Mouse (Mus musculus) gastrocnemius, adult 2 months (tissue): Measurements from ENCODE around the gene Gm26897. TPM values are rescaled to one million over a fixed set of nuclear protein-coding genes. Genes with fewer than 3 reads are reported as not detected.

Source experiments
- DNase-seq: peaks from one replicate; pipeline ENCODE4 v3.0.0; 2022
- H3K27ac ChIP-seq: fragments of 200-600 bp; 2 replicates; pipeline ENCODE4 v1.8.1; 2022; ENCODE audit warnings: mild to moderate bottlenecking
- H3K4me3 ChIP-seq: fragments of 200-600 bp; 2 replicates; pipeline ENCODE4 v1.8.1; 2022; ENCODE audit warnings: mild to moderate bottlenecking, moderate library complexity
- CTCF ChIP-seq: fragments of 200-600 bp; IDR thresholded peaks from 2 replicates; pipeline ENCODE4 v1.8.1; 2022; ENCODE audit warnings: antibody characterized with exemption, mild to moderate bottlenecking, moderate library complexity
- intact Hi-C: fragments of 180-260 bp; cut with DNase I; formaldehyde crosslinking; loops from one replicate; pipeline ENCODE4 v1.15.1; 2025
- long read RNA-seq, 2 experiments: library from polyadenylated mRNA; stranded (forward); transcript quantifications; one replicate each; pipeline ENCODE4 v2.0.0; 2021
- total RNA-seq, 2 experiments: library from RNA; stranded (reverse); gene quantifications; 2 replicates each; pipeline ENCODE4 v1.2.3; 2021

Gene Gm26897
- total RNA-seq: not detected
- long read RNA-seq, experiment 1: 0 reads
- long read RNA-seq, experiment 2: 0 reads

DNA sequence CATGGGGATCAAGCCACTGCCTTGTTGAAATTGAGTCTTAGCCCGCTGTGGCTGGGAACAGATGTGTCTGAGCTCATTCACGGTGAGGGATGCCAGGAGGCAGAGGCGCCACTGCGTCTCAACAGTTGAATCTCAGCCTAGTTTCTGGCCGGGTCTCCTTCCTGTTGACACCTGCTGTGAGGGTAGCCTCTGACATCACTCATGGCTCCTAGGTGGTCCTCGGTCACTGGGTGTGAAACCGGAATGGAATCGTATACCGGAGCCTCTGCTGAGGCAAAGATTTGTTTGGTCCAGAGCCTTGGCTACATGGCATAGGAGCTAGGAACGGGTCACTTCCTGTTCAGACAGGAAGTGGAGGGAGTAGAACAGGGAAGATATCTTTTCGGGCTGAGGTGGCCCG is at the start of gene Gm26897:
Gene Gm26897, plus strand, starts transcription at position 74 of the 400 bp plus-strand sequence.
- intact Hi-C loops: no loop called here
- DNase-seq: no peak
- TF ChIP-seq CTCF: no peak

GRCm38 (mm10) chr5:111687370-111687769 is 46.4 kb upstream of the Gm26897 start:
- no peak overlapping the region for H3K27ac ChIP-seq
- no peak overlapping the region for H3K4me3 ChIP-seq
- intact Hi-C loops: loop anchor here (10.0 kb wide), 1 partner anchor 467 kb away; no protein-coding TSS in a partner anchor
- peak; percentile 2 for DNase-seq
- TF ChIP-seq CTCF: no peak

More for the DNA sequence above, at the start of gene Gm26897:
- Histone ChIP-seq H3K27ac (no peak within 1 kb of the TSS; the same call in 1 of the 2 replicates), H3K4me3 (no peak within 1 kb of the TSS)

GRCm38 (mm10) chr5:111688584-111688983 is 45.1 kb upstream of the Gm26897 start:
- intact Hi-C loops: loop anchor here (10.0 kb wide), 1 partner anchor 466 kb away; no protein-coding TSS in a partner anchor
- Histone ChIP-seq H3K4me3 (no peak overlapping the region), H3K27ac (no peak overlapping the region)
- DNase-seq: no peak
- no peak for TF ChIP-seq CTCF

GRCm38 (mm10) chr5:111697996-111698395 is 35.7 kb upstream of the Gm26897 start:
- no peak for TF ChIP-seq CTCF
- no peak overlapping the region for H3K4me3 ChIP-seq
- no peak for DNase-seq
- H3K27ac ChIP-seq: no peak overlapping the region
- intact Hi-C loops: no loop called here

GRCm38 (mm10) chr5:111699711-111700303 is 33.9 kb upstream of the Gm26897 start:
- no peak for DNase-seq
- intact Hi-C loops: no loop called here
- TF ChIP-seq CTCF: no peak
- no peak overlapping the region for H3K27ac ChIP-seq
- no peak overlapping the region for H3K4me3 ChIP-seq

- Histone ChIP-seq H3K27ac (peak overlapping the region; percentile 58), H3K4me3 (peak overlapping the region; percentile 49)
- TF ChIP-seq CTCF: no peak
- intact Hi-C loops: no loop called here
- DNase-seq: no peak
Observed at GRCm38 (mm10) chr5:111701634-111702329, 31.9 kb upstream of the Gm26897 start.

- H3K4me3 ChIP-seq: no peak overlapping the region
Observed at GRCm38 (mm10) chr5:111703586-111703985, 30.1 kb upstream of the Gm26897 start.

DNA sequence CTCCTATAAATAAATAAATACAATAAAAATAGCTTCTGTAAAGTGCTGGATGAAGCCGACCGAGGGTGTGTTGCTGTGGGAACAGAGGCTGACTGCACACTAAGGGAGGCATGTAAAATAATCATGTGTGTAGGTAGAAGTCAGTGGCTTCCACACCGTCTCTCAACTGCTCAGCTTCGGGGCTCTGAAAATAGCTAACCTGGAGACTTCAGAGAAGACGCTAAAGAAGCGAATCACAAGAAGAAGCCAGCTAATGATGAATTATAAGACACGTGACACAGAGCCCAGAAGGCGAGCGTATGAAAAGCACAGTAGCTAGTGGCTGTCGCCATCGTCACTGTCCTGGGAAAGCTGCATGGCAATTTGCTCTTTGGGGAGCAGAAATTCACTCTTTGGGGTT is 29.4 kb upstream of the Gm26897 start:
- intact Hi-C loops: no loop called here
- DNase-seq: no peak
- TF ChIP-seq CTCF: no peak
- Histone ChIP-seq H3K4me3 (no peak overlapping the region), H3K27ac (no peak overlapping the region)

More at GRCm38 (mm10) chr5:111703586-111703985, 30.1 kb upstream of the Gm26897 start:
- no peak for TF ChIP-seq CTCF
- H3K27ac ChIP-seq: no peak overlapping the region
- DNase-seq: no peak
- intact Hi-C loops: no loop called here

DNA sequence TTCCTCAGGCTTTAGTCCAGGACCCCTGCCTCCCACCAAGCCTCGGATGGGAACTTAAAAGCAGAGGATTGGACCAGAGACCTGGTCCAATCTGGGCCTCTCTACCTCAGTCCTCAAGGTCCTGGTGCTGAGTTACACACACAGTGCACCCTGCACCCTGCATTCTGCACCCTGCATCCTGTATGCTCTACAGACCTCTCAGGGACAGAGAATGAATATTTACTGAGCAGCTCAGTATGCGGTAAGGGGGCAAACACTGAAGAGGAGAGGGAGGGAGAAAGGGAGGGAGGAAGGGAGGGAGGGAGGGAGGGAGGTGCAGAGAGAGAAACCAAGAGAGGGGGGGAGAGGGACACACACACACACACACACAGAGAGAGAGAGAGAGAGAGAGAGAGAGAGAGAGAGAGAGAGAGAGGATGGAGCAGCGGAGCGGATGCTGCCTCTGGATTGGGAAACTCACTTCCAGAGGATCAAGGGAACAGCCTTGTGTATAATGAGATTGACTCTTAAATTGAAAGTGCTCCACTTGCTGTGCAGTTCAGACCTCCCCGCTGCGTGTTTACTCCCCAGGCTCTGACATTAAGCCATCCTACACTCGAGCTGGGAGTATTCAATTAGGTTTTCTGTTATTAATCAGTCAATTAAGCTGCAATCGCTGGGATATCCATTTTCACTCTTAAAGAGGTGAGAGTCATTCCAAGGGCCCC is 24.4 kb upstream of the Gm26897 start:
- intact Hi-C loops: no loop called here
- DNase-seq: no peak
- Histone ChIP-seq H3K4me3 (no peak overlapping the region), H3K27ac (no peak overlapping the region)
- no peak for TF ChIP-seq CTCF

GRCm38 (mm10) chr5:111719018-111719417 is 14.7 kb upstream of the Gm26897 start:
- intact Hi-C loops: no loop called here
- Histone ChIP-seq H3K27ac (no peak overlapping the region), H3K4me3 (no peak overlapping the region)
- DNase-seq: no peak
- TF ChIP-seq CTCF: no peak

- intact Hi-C loops: no loop called here
- no peak for DNase-seq
- Histone ChIP-seq H3K27ac (no peak overlapping the region), H3K4me3 (no peak overlapping the region)
- TF ChIP-seq CTCF: no peak
Observed at GRCm38 (mm10) chr5:111720726-111721125, 13.0 kb upstream of the Gm26897 start.

GRCm38 (mm10) chr5:111724713-111725112 is 9.0 kb upstream of the Gm26897 start:
- DNase-seq: no peak
- no peak for TF ChIP-seq CTCF
- no peak overlapping the region; the same call in 1 of the 2 replicates for H3K4me3 ChIP-seq
- intact Hi-C loops: loop anchor here (5.0 kb wide), 1 partner anchor 98 kb away; no protein-coding TSS in a partner anchor
- H3K27ac ChIP-seq: no peak overlapping the region
